Mouse (Mus musculus) frontal cortex, postnatal 14 days (tissue): ENCODE data around the gene Sars.

Experiments
- DNase-seq, 2 experiments: peaks; one replicate each; pipeline ENCODE4 v3.0.0; 2022; ENCODE audit warnings: low spot score in 2 of 2

The Sars gene

GRCm38 (mm10) chr3:108392299-108392698 lies 52.7 kb downstream of the Sars start:
- no peak for DNase-seq

- DNase-seq, result peak; percentile 89 to 95
Measured at GRCm38 (mm10) chr3:108389111-108389545, 55.9 kb downstream of the Sars start.

GRCm38 (mm10) chr3:108386186-108386585 lies 58.8 kb downstream of the Sars start:
- peak; percentile 41 to 55 for DNase-seq

DNA sequence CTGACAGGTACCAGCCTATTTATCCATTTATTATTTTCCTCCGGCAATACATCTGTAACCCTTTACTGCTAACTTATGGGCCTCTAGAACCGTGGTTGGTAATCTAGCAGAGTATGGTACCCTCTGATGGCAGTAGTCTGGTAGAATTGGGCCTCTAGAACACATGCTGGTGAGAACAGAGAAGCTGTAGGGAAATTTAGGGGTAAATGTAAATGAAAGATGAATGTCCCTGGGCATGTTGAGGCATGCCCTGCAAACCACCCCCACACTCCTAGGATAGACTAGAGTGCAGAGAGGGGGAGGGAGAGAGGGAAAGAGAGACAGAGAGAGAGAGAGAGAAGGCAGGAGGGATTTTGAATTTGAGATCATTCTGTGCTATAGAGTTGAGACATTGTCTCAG lies 60.6 kb downstream of the Sars start:
- no peak for DNase-seq

- peak; percentile 78 to 88 for DNase-seq
Measured at GRCm38 (mm10) chr3:108383485-108384354, 61.3 kb downstream of the Sars start, which contains the start of gene Psrc1. Gene Psrc1 (plus strand): TSS chr3:108383839.

DNA sequence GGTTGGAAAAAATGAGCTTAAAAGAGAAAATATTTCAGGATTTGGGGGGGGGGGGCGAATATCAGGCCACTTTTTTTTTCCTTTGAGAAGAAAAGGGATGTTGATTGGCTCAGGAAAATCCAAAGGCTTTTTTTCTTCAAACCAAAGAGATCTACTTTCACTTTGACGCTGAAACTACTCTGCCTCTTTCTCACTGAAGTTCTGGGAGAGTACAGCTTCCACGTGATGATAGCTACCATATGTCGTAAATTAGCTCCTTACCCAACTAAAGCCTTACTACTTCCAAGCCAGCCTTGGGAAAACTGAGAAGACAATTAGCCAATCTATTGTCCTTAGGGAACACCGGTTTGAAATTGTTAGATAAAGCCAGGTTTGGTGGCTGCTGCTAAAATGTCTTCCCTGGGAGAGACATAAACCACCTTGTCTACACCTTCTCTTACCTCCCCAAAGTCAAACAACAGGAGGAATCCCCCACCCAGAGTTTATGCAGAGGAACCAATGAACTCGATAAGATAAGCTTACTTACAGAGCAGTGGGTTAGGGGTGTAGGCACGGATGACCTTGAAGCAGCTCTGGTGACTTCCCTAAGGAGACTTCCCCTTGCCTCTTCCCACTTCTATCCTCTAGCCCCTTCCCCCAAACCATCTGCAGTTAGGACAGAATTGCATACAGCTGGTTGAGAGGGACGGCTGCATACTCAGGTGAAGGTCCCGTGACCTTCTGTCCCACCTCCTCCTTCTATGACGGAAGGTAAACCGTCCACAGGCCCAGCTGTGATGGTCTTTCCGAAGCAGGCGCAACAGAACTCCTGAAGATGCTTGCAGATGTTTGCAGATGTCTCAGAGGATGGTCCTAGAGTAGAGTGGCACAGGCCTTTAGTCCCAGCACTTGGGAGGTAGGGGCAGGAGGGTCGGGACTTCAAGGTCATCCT lies 62.8 kb downstream of the Sars start:
- DNase-seq, result no peak

- DNase-seq, result no peak
Measured at GRCm38 (mm10) chr3:108380695-108381094, 64.3 kb downstream of the Sars start.

DNA sequence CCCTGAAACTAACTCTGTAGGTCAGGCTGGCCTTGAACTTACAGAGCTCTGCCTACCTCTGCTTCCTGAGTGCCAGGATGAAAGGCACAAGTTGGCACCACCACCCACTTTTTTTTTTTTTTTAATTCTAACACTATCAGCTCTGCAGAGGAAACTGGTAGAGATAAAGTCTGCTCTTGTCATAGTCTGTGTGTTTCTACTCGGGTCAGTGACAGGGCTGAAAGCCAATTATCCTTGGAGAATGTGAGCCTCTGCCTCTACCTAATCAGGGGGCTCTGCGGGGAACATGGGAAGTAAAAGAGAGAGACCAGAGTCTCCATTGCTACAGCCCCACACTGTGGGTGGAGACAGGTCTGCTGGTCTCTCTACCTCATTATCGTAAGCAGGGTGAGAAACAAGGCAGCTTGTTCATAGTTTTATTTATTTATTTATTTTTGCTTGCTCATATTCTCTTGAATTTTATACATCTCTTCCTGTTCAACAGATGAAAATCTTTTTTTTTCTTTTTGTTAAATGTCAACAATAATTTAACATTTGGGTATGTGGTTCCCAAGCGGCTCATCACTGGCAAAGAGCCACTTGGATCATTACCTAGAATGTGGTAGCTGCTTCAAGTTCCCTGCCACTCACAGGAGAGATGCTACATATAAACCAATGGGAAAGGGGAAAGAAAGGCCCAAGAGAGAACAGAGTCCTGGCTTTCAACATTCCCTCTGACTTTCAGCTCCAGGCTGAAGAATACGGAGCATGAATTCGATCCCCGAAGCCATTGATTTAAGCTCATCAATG lies 65.9 kb downstream of the Sars start:
- no peak for DNase-seq
